Mouse (Mus musculus) hematopoietic stem cell, adult 5-6 weeks (primary cell): Measurements from ENCODE around the gene Stk24. TPM values are rescaled to one million over a fixed set of nuclear protein-coding genes. Genes with fewer than 3 reads are reported as not detected.

Source experiments
- ATAC-seq, 2 experiments: fragments of 125-278 bp in 1 of 2; replicated peaks in 1 of 2; 2 replicates each; pipeline ENCODE4 v1.8.0; 2016 to 2017; ENCODE audit warnings: inconsistent platforms in 2 of 2, mild to moderate bottlenecking in 2 of 2, moderate number of reproducible peaks in 2 of 2, low read depth in 1 of 2, moderate TSS enrichment in 1 of 2; ENCODE audit not compliant: low FRiP score in 2 of 2, poor library complexity in 2 of 2, severe bottlenecking in 2 of 2, insufficient read depth in 1 of 2, low TSS enrichment in 1 of 2
- total RNA-seq: library from RNA; stranded (forward); fragments of 172-1452, 232-1000 nt; gene quantifications from 2 replicates; pipeline ENCODE4 v1.2.3, GENCODE M21; 2017

Stk24 gene
- total RNA-seq, 1 experiment from 2014 or later = 102 TPM

DNA sequence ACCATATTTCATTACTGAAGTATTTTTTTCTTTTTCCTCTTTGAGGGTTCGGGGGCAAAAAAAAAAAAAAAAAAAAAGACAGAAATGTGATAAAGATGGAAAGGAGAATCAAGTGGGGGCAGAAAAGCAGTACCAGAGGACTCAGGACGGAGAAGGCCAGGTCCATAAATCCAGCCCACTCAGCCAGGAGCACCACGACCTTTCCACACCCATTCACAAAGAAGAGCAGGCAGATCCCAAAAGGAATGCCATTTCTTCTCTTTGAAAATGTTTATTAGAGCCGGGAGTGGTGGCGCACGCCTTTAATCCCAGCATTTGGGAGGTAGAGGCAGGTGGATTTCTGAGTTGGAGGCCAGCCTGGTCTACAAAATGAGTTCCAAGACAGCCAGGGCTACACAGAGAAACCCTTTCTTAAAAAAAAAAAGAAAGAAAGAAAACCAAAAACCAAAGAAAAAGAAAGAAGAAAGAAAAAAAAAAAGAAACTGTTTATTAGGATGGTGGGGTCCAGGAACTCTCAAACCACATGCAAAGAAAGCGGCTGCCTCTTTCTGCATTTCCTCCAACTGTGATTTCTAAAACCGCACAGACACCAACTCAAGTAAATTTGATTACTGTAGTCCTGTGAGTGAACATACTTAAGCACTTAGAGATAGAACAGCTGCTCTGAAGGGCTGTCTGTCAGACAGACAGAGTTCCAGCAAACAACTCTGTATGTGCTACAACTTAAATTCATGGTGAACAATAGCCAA, 74.3 kb downstream of the Stk24 start:
- no peak for ATAC-seq

- ATAC-seq = no peak
Observed at GRCm38 (mm10) chr14:121304523-121304922, 75.3 kb downstream of the Stk24 start.

DNA sequence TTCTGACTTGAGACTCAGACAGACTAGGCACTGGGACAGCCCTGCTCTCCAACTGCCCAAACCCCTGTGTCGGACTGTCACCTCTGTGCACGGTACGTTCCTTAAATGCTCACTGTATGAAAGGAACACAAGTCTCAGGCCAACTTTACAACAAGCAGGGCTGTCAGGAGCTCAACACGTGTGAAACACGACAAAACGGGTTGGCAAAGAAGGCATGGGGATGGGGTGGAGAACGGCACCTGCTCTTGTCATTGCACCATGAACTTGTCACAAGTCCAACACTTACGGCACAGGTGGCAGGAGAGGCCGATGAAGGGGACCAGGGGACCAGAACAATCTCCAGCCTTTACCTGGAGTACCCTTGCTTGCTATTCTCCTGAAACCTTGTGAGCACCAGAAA, 80.7 kb downstream of the Stk24 start:
- no peak for ATAC-seq

GRCm38 (mm10) chr14:121298537-121298936, 81.3 kb downstream of the Stk24 start:
- no peak for ATAC-seq

GRCm38 (mm10) chr14:121297103-121297502, 82.7 kb downstream of the Stk24 start:
- ATAC-seq = no peak

- ATAC-seq = no peak
Observed at GRCm38 (mm10) chr14:121294484-121294883, 85.3 kb downstream of the Stk24 start.

DNA sequence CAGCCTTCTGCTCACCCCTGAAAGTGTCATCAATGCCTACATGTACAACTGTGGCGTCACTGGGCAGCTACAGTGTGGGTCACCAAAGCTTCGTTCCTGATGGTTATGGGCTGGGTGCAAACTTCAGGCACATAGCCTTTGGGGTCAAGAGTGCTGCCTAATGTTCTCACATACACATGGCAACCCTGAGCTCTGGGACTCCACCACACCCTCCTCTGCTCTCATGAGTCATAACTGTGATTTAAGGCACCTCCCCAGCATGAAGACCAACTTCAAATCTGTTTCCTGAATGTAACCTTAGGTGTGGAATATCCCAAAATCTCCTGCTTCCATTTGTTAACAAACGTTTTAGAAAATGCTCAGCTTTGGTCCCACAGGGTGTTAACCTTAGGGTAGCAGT, 87.4 kb downstream of the Stk24 start:
- ATAC-seq = no peak

DNA sequence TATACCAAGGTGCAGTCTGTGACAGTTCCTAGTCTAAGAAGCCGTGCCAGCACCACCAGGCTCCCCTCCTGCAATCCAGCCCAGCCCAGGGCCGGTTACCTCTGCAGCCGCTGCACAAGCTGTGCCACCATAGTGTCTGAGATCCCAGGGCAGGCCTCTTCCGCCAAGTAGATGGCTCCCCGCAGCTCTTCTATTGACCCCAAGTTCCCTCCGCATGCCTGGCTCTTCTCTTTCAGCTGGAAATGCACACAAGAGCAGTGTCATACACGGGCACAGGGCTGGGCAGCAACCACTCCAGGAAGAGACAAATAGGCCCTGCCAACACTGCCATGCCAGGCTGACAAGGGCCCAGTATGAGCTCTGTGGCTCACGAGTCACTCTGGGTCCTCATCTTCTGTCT, 87.9 kb downstream of the Stk24 start:
- no peak for ATAC-seq

DNA sequence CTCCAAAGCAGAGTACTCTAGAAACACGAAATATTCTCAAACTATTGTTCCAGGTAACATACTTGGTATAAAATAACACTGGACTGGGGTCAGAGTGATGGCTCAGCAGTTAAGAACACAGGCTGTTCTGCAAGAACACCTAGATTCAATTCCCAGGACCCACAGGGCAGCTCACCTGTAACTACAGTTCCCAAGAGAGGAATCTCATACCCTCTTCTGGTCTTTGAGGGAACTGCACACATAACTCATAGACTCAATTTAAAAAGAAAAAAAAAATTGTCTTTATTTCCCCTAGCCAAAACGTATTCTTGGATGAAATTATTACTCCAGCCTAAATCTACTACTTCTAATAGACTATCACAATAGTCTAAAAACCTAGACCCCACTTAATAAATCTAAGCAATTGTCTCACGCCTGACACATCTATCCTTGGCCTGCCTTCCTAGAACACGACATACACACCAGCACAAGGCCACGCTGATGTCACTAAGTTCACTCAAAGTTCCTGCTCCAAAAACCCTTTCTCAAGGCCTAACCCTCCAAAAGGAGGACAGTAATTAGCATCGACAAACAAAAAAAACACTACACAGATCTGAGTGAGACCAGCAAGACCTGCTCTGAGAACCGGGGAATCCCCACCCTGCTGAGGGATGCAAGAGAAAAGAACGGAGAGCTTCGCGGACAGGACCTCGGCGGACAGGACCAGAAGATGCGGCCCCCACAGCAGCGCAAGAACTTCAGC, 94.3 kb downstream of the Stk24 start:
- no peak; a peak in 1 of 4 replicates for ATAC-seq

DNA sequence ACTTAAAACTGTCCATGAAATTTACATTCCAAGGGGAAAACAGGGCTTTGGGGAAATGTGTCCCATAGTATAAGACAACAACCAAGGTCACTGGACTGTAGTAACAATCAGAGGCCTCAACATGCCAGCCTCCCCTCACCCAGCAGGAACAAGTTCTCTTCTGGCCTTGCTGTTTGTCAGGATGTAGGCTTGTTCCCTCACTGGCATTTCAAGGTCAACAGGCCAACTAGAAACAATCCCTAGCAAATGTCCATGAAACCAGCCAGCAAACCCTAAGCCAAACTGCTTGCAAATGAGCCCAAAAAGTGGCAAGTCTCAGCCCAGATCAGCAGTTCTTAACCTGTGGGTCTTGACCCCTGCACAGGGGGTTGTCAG, 98.5 kb downstream of the Stk24 start:
- no peak for ATAC-seq

GRCm38 (mm10) chr14:121280601-121281335, 99.0 kb downstream of the Stk24 start:
- no peak for ATAC-seq

GRCm38 (mm10) chr14:121279106-121279505, 100.7 kb downstream of the Stk24 start:
- ATAC-seq = peak; percentile 67 to 68

- no peak for ATAC-seq
Observed at GRCm38 (mm10) chr14:121276016-121276415, 103.8 kb downstream of the Stk24 start.

DNA sequence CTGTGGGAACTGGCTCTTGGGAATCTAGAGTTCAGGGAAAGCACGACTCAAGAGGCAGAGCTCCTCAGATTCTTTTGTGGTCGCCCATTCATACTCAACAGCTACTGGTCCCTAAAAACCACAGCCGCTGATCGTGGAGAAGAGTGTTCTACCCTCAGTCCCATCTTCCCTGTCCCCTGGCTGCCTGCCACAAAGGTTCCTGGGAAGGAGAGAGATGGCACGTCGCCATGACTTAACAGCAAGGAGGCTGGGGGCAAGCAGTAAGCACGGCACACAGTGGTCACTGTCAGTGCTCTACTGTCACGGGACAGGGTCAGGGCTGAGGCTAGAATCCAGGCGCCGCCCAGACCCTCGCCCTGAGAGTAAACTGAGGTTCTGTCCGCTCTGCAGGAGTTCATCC, 104.8 kb downstream of the Stk24 start:
- ATAC-seq = no peak

GRCm38 (mm10) chr14:121270490-121270889, 109.3 kb downstream of the Stk24 start:
- no peak for ATAC-seq

GRCm38 (mm10) chr14:121267801-121268200, 112.0 kb downstream of the Stk24 start:
- ATAC-seq = no peak

GRCm38 (mm10) chr14:121264453-121264852, 115.4 kb downstream of the Stk24 start:
- no peak for ATAC-seq

- no peak for ATAC-seq
Observed at GRCm38 (mm10) chr14:121263912-121264311, 115.9 kb downstream of the Stk24 start.
